Mouse (Mus musculus) hindbrain, postnatal 0 days (tissue): ENCODE data around the gene Pam. TPM values are rescaled to one million over a fixed set of nuclear protein-coding genes. Genes with fewer than 3 reads are reported as not detected.
A peak's percentile ranks its signal among the peaks of the same experiment; 100 is the strongest.

Experiments
- ATAC-seq: fragments of 200-750 bp; cut with Nextera tagmentation; 2 replicates; pipeline ENCODE4 v1.8.0; 2017; ENCODE audit warnings: mild to moderate bottlenecking, moderate TSS enrichment, moderate library complexity
- DNase-seq: peaks from one replicate; pipeline ENCODE4 v3.0.0-alpha.2; 2015; ENCODE audit warnings: low spot score
- H3K27ac ChIP-seq: fragments of 300-500 bp; sonication (generic); 2 replicates; pipeline ENCODE4 v1.5.1; 2014; ENCODE audit warnings: mild to moderate bottlenecking
- H3K27me3 ChIP-seq: fragments of 300-500 bp; sonication (generic); 2 replicates; pipeline ENCODE4 v1.6.1; 2014; ENCODE audit warnings: low read length, mixed read lengths; ENCODE audit not compliant: insufficient read depth
- H3K36me3 ChIP-seq: fragments of 300-500 bp; sonication (generic); 2 replicates; pipeline ENCODE4 v1.6.1; 2014; ENCODE audit warnings: low read length, mixed read lengths; ENCODE audit not compliant: insufficient read depth
- H3K4me1 ChIP-seq: fragments of 300-500 bp; sonication (generic); 2 replicates; pipeline ENCODE4 v1.6.1; 2014; ENCODE audit warnings: antibody characterized with exemption, low read length, mixed read lengths; ENCODE audit not compliant: insufficient read depth
- H3K4me2 ChIP-seq: fragments of 300-500 bp; sonication (generic); 2 replicates; pipeline ENCODE4 v1.6.1; 2014; ENCODE audit warnings: low read depth, mild to moderate bottlenecking, low read length, moderate library complexity, mixed read lengths
- H3K4me3 ChIP-seq: fragments of 300-500 bp; sonication (generic); 2 replicates; pipeline ENCODE4 v1.5.1; 2014; ENCODE audit warnings: low read length
- H3K9ac ChIP-seq: fragments of 300-500 bp; sonication (generic); replicated peaks from 2 replicates; pipeline ENCODE4 v1.6.1; 2014; ENCODE audit warnings: mild to moderate bottlenecking, low read length, moderate library complexity, mixed read lengths
- H3K9me3 ChIP-seq: fragments of 300-500 bp; sonication (generic); 2 replicates; pipeline ENCODE4 v1.6.1; 2016; ENCODE audit warnings: low read length, mixed read lengths
- CTCF ChIP-seq: IDR thresholded peaks from 2 replicates; pipeline ENCODE4 v1.5.1; 2016; ENCODE audit warnings: antibody characterized with exemption, control low read depth, low read depth
- WGBS: fragments of 180-500 bp; shearing (Covaris S2); extraction: QIAGEN DNeasy Blood & Tissue Kit; methylation state at CpG from one replicate; pipeline ENCODE4 v1.1.7; 2014; 5-methylcytosine and 5-hydroxymethylcytosine counted together
- polyA plus RNA-seq: library from polyadenylated mRNA; unstranded; fragments of >200 nt; fragmentation: Nextera tagmentation; extraction: Ambion mirVana; gene quantifications from 2 replicates; pipeline ENCODE4 v1.2.1, GENCODE M21; 2015
- total RNA-seq: library from RNA; depleted of rRNA; stranded (reverse); fragments of >200 nt; gene quantifications from 2 replicates; pipeline ENCODE4 v1.2.3, GENCODE M21; 2014

Gene Pam
- total and polyA plus RNA-seq, 2 experiments from 2014 or later, result 40.8 to 76.8 TPM

DNA sequence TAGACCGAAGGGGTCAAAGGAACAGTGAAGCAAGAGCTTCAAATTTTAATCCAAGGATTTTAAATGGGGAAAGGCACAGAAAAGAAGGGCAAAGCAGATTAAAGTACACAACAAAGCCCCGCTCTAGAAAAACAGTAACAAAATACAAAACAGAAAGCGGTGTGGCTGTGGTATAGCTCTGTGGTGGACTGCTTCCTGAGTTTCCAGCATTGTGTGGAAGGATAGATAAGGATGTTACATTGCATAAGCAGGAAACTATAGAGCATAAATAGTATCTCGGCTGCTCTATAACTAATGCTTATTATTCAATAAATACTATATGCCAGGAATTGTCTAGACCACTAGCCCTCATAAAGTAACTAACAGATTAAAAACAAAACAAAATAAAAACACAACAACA is 67.5 kb downstream of the Pam start:
- Histone ChIP-seq H3K4me2 (no peak overlapping the region), H3K9me3 (no peaks in the 10 kb centered on the region), H3K27me3 (no peaks in the 10 kb centered on the region), H3K27ac (no peak overlapping the region), H3K36me3 (no peaks in the 10 kb centered on the region), H3K9ac (no peak overlapping the region), H3K4me3 (no peak overlapping the region), H3K4me1 (no peaks in the 10 kb centered on the region)
- no peak for DNase-seq
- WGBS, result 96% methylated on average over 4 of the region's 4 CpGs
- TF ChIP-seq CTCF, result no peak
- ATAC-seq, result no peak

DNA sequence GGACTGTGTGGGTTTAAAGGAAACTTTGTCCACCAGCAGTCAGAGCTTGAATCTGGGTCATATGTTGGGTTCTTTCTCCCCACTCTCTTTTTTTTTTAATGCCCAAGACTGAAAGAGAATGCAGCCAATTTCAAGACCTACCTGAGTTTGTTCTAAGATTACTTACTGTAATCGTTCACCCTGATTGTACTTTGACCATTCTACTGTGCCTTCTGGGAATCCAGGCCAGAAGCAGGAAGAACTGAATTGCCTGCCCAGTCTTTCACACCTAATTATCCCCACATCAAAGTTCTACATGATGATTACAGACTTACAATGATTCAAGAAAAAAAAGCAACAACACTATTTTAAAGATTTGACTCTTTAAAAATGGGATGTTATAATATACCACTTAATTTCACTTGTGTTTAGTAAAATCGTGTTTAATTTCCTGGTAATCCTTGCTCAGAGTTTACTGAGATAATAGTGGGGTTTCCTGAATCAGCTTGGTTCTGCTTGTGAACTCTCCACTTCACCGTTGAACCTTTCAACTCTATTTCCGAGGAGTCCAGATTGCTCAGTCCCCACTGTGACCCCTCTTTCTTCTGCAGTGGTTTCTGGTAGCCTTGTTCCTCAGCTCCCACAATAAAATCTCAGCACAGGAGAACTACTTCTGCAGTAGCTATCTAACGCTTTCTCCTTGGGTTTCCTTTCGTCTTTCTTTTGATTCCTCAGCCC is 69.4 kb downstream of the Pam start:
- H3K36me3 ChIP-seq, result no peaks in the 10 kb centered on the region
- no peak overlapping the region for H3K4me2 ChIP-seq
- H3K27me3 ChIP-seq, result no peaks in the 10 kb centered on the region
- H3K4me1 ChIP-seq, result no peaks in the 10 kb centered on the region
- TF ChIP-seq CTCF, result no peak
- H3K9ac ChIP-seq, result no peak overlapping the region
- no peak overlapping the region for H3K4me3 ChIP-seq
- WGBS, result 87% methylated on average over 6 of the region's 6 CpGs
- DNase-seq, result no peak
- no peak for ATAC-seq
- no peak overlapping the region for H3K27ac ChIP-seq
- no peaks in the 10 kb centered on the region for H3K9me3 ChIP-seq

DNA sequence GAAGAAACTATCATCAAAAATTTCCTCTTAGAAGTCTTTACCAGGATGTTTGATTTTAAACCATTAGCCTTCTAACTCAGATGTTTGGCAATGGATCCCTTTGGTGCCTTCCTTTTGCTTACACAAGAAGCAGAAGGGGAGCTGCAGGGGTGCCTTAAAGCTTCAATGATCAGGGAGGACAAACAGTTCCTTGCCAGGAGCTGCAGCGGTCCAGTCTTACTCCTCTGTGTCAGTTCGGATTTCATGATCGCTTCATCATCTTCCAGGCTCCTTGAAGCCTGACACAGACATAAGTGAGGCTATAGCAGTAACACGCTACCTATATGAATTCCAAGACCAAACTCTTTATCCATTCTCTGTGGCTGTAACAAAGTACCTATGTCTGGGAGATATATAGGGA is 71.6 kb downstream of the Pam start:
- no peaks in the 10 kb centered on the region for H3K9me3 ChIP-seq
- H3K36me3 ChIP-seq, result no peaks in the 10 kb centered on the region
- H3K27me3 ChIP-seq, result no peaks in the 10 kb centered on the region
- no peak overlapping the region for H3K9ac ChIP-seq
- DNase-seq (peak; percentile 57), ATAC-seq (0 out of 2 replicates have a peak, but pooled peaks have one; percentile 61)
- WGBS, result 64% methylated on average over 4 of the region's 4 CpGs
- no peak overlapping the region for H3K27ac ChIP-seq
- no peak overlapping the region for H3K4me3 ChIP-seq
- no peak overlapping the region for H3K4me2 ChIP-seq
- TF ChIP-seq CTCF, result no peak
- H3K4me1 ChIP-seq, result no peaks in the 10 kb centered on the region

DNA sequence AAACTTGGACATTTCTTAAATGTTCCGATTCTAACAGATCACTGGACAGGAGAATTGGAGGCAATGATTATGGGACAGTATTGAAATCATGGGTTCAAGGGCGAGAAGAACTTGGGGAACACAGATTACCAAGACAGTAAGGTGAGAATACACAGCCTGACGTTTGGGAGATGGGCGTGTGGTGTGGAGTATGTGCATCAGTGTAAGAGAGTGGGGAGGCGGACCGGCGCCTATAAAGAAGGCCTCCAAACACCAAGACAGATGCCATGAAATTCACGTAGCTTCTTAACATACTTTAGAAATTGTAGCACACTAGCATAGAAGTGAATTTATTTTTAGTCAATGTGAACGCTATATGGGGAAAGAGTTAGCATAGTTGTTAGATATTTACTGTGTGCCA is 76.5 kb downstream of the Pam start:
- H3K36me3 ChIP-seq, result no peaks in the 10 kb centered on the region
- DNase-seq (no peak), ATAC-seq (no peak)
- no peak overlapping the region for H3K4me2 ChIP-seq
- no peaks in the 10 kb centered on the region for H3K9me3 ChIP-seq
- no peaks in the 10 kb centered on the region for H3K4me1 ChIP-seq
- WGBS, result 93% methylated on average over 9 of the region's 9 CpGs
- no peak for TF ChIP-seq CTCF
- no peak overlapping the region for H3K4me3 ChIP-seq
- H3K27ac ChIP-seq, result no peak overlapping the region
- no peaks in the 10 kb centered on the region for H3K27me3 ChIP-seq
- H3K9ac ChIP-seq, result no peak overlapping the region

DNA sequence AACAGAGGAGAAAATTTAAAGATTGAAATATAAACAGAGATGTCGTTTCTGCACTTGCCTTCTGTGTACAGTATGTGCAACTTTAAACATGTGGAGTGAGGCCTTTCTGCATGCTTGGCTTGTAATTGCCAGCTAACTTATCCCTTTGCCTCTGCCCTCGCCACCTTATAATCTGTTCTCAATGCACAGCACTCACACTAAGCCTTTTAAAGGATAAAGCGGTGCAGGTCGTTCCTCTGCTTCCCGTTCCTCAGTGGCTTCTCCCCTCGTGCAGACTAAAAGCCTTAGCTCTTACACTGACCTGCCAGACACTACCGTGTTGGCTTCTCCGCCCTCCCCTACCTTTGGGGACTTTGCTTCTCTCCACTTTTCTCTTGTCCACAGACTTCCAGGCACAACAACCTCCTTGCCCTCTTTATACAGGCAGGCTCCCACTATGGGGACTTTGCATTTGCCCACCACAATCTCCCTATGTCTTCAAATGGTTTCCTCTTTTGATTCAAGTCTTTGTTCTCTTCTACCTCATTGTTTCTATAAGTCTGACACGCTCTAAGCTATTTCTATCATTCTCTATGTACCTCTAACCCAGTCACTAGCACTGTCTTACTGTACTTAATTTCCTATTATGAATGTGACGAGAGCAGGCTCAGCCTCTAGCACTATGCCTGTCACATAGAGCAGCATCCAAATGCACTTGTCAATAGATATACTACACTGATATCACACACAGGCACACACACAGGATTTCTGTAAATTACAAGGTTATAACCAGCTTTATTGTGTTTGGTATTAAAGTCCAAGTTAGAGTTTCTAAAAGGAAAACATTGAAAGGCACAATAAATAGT is 79.2 kb downstream of the Pam start:
- Histone ChIP-seq H3K4me2 (no peak overlapping the region), H3K4me1 (no peaks in the 10 kb centered on the region), H3K9me3 (no peaks in the 10 kb centered on the region), H3K27ac (no peak overlapping the region), H3K9ac (no peak overlapping the region), H3K4me3 (no peak overlapping the region), H3K36me3 (no peaks in the 10 kb centered on the region), H3K27me3 (no peaks in the 10 kb centered on the region)
- WGBS, result 65% methylated on average over 10 of the region's 10 CpGs
- ATAC-seq (peak; percentile 43; the same call in 1 of the 2 replicates), DNase-seq (no peak)
- no peak for TF ChIP-seq CTCF

DNA sequence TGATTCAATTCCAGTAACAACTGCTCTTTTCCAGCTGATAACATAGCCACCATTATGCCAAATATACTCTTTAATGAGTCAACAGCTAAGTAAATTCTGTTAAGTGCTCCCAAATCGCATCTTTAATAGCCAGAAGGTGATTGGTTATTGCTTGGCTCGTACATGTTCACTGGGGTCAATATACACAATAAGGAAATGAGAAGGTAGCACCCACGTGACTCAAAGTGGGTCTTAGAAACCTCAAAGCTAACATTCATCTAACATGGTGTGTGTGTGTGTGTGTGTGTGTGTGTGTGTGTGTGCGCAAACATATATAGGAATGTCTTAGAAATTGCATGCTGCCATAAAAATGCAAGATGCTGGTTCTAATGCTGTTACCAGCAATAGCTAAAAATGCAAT is 79.9 kb downstream of the Pam start:
- Histone ChIP-seq H3K4me3 (no peak overlapping the region), H3K27me3 (no peaks in the 10 kb centered on the region), H3K36me3 (no peaks in the 10 kb centered on the region), H3K4me1 (no peaks in the 10 kb centered on the region), H3K9ac (no peak overlapping the region), H3K27ac (no peak overlapping the region), H3K4me2 (no peak overlapping the region), H3K9me3 (no peaks in the 10 kb centered on the region)
- DNase-seq (no peak), ATAC-seq (no peak)
- no peak for TF ChIP-seq CTCF
- 77% methylated on average over 4 of the region's 4 CpGs for WGBS
